Mouse (Mus musculus): ENCODE data around the gene Tead2.
"Not testable (repeated sequence)": the region's sequence is repeated elsewhere in the genome, so short reads cannot be mapped to it uniquely, and the experiment has no call there.

The Tead2 gene

GRCm38 (mm10) chr7:45215673-45216441, at the start of gene Tead2:
Tead2 (plus strand) TSS chr7:45215753.
- no peak for DNase-seq (ENCODE audit: low spot score in 2 of 2)

GRCm38 (mm10) chr7:45166950-45167401, 48.6 kb upstream of the Tead2 start:
- DNase-seq (ENCODE audit: low spot score in 2 of 2): no peak

GRCm38 (mm10) chr7:45167761-45168445, 47.6 kb upstream of the Tead2 start:
- peak in 1 of 2 experiments; percentile 68 for DNase-seq (ENCODE audit: low spot score in 2 of 2)

GRCm38 (mm10) chr7:45168656-45169055, 46.9 kb upstream of the Tead2 start:
- DNase-seq (ENCODE audit: low spot score in 2 of 2): no peak

- no peak for DNase-seq (ENCODE audit: low spot score in 2 of 2)
Observed at GRCm38 (mm10) chr7:45169495-45169894, 46.1 kb upstream of the Tead2 start.

GRCm38 (mm10) chr7:45172974-45173373, 42.6 kb upstream of the Tead2 start:
- no peak for DNase-seq (ENCODE audit: low spot score in 2 of 2)

GRCm38 (mm10) chr7:45173772-45174171, 41.8 kb upstream of the Tead2 start:
- not testable (repeated sequence) for DNase-seq (ENCODE audit: low spot score in 2 of 2)

- no peak for DNase-seq (ENCODE audit: low spot score in 2 of 2)
Observed at GRCm38 (mm10) chr7:45174567-45175280, 40.8 kb upstream of the Tead2 start.

- no peak for DNase-seq (ENCODE audit: low spot score in 2 of 2)
Observed at GRCm38 (mm10) chr7:45175398-45175797, 40.2 kb upstream of the Tead2 start.

GRCm38 (mm10) chr7:45175929-45176328, 39.6 kb upstream of the Tead2 start:
- no peak for DNase-seq (ENCODE audit: low spot score in 2 of 2)

GRCm38 (mm10) chr7:45176356-45176755, 39.2 kb upstream of the Tead2 start:
- no peak for DNase-seq (ENCODE audit: low spot score in 2 of 2)

GRCm38 (mm10) chr7:45178550-45178949, 37.0 kb upstream of the Tead2 start:
- DNase-seq (ENCODE audit: low spot score in 2 of 2): no peak

- no peak for DNase-seq (ENCODE audit: low spot score in 2 of 2)
Observed at GRCm38 (mm10) chr7:45179469-45179868, 36.1 kb upstream of the Tead2 start, which contains the start of gene Gfy. Gfy (minus strand) TSS chr7:45179569.

- DNase-seq (ENCODE audit: low spot score in 2 of 2): no peak
Observed at GRCm38 (mm10) chr7:45180896-45181477, 34.6 kb upstream of the Tead2 start, which contains the start of gene Pth2. Pth2 (plus strand) TSS chr7:45180995.

- no peak for DNase-seq (ENCODE audit: low spot score in 2 of 2)
Observed at GRCm38 (mm10) chr7:45181540-45181939, 34.0 kb upstream of the Tead2 start.

- DNase-seq (ENCODE audit: low spot score in 2 of 2): peak; percentile 80 to 87
Observed at GRCm38 (mm10) chr7:45182199-45182601, 33.4 kb upstream of the Tead2 start.

- no peak for DNase-seq (ENCODE audit: low spot score in 2 of 2)
Observed at GRCm38 (mm10) chr7:45182606-45183005, 32.9 kb upstream of the Tead2 start.

GRCm38 (mm10) chr7:45183672-45184071, 31.9 kb upstream of the Tead2 start:
- DNase-seq (ENCODE audit: low spot score in 2 of 2): no peak

GRCm38 (mm10) chr7:45185921-45186320, 29.6 kb upstream of the Tead2 start:
- DNase-seq (ENCODE audit: low spot score in 2 of 2): no peak

GRCm38 (mm10) chr7:45189600-45189999, 26.0 kb upstream of the Tead2 start:
- DNase-seq (ENCODE audit: low spot score in 2 of 2): peak in 1 of 2 experiments; percentile 80

- DNase-seq (ENCODE audit: low spot score in 2 of 2): no peak
Observed at GRCm38 (mm10) chr7:45190186-45190585, 25.4 kb upstream of the Tead2 start.

- no peak for DNase-seq (ENCODE audit: low spot score in 2 of 2)
Observed at GRCm38 (mm10) chr7:45191161-45191560, 24.4 kb upstream of the Tead2 start.

Measured in right cerebral cortex, postnatal 36 days (tissue).